Mouse (Mus musculus): ENCODE results near the gene Ess2.

DNA sequence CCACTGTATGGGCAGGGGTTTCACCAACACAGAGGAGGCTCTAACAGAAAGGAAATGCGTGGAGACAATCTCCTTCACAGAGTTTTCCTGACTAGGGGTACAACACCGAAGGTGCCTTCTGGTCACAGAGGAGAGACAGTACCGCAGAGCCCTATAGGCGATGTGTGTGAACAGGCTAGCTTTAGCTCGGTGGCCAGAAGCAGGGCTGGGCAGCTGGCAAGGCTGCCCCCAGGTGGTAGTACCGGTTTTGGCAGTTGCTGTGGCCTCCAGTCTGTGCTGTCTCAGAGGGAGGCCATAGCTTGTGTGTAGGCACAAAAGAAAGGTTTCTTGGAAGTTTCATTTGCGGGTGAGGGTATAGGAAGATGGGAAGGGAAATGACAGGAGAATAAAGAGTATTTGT, 27.7 kb upstream of the Ess2 start:
- TF ChIP-seq GATA1 (IDR thresholded peaks at IDR 0.05; ENCODE audit: borderline replicate concordance, low read length) (no peak), CTCF (IDR thresholded peaks at IDR 0.05; ENCODE audit: low read depth, low read length) (peak; percentile 72), POLR2AphosphoS5 (IDR thresholded peaks at IDR 0.05; ENCODE audit: insufficient replicate concordance, low read depth, low read length) (no peak), TAL1 (conservative IDR thresholded peaks at IDR 0.05; ENCODE audit: low read depth, low read length) (no peak)
